Mouse (Mus musculus) lung, embryonic 14.5 days (tissue): Measurements from ENCODE around the gene Dhx15. TPM values are rescaled to one million over a fixed set of nuclear protein-coding genes. Genes with fewer than 3 reads are reported as not detected.

Experiments
- ATAC-seq: fragments of 200-750 bp; cut with Nextera tagmentation; 2 replicates; pipeline ENCODE4 v1.8.0; 2017; ENCODE audit warnings: mild to moderate bottlenecking, moderate TSS enrichment, moderate library complexity; ENCODE audit not compliant: insufficient read depth
- DNase-seq: peaks from one replicate; pipeline ENCODE4 v3.0.0-alpha.2; 2015
- H3K27ac ChIP-seq: fragments of 300-500 bp; sonication (generic); 2 replicates; pipeline ENCODE4 v1.5.1; 2014; ENCODE audit warnings: low read depth, mild to moderate bottlenecking, moderate library complexity
- H3K27me3 ChIP-seq: fragments of 300-500 bp; sonication (generic); 2 replicates; pipeline ENCODE4 v1.6.1; 2014; ENCODE audit warnings: low read length, control low read depth; ENCODE audit not compliant: insufficient read depth
- H3K36me3 ChIP-seq: fragments of 300-500 bp; sonication (generic); 2 replicates; pipeline ENCODE4 v1.6.1; 2014; ENCODE audit warnings: control low read depth; ENCODE audit not compliant: insufficient read depth
- H3K4me1 ChIP-seq: fragments of 300-500 bp; sonication (generic); 2 replicates; pipeline ENCODE4 v1.6.1; 2014; ENCODE audit warnings: antibody characterized with exemption, control low read depth; ENCODE audit not compliant: insufficient read depth
- H3K4me2 ChIP-seq: fragments of 300-500 bp; sonication (generic); 2 replicates; pipeline ENCODE4 v1.6.1; 2014; ENCODE audit warnings: mild to moderate bottlenecking
- H3K4me3 ChIP-seq: fragments of 300-500 bp; sonication (generic); 2 replicates; pipeline ENCODE4 v1.5.1; 2014; ENCODE audit warnings: low read depth, low read length
- H3K9ac ChIP-seq: fragments of 300-500 bp; sonication (generic); 2 replicates; pipeline ENCODE4 v1.6.1; 2014
- H3K9me3 ChIP-seq: fragments of 300-500 bp; sonication (generic); 2 replicates; pipeline ENCODE4 v1.6.1; 2016; ENCODE audit warnings: low read depth, low read length, control low read depth
- CTCF ChIP-seq: IDR thresholded peaks from 2 replicates; pipeline ENCODE4 v1.5.1; 2016; ENCODE audit warnings: antibody characterized with exemption, low read depth
- WGBS: fragments of 180-500 bp; shearing (Covaris S2); extraction: QIAGEN DNeasy Blood & Tissue Kit; methylation state at CpG from one replicate; pipeline ENCODE4 v1.1.7; 2014; 5-methylcytosine and 5-hydroxymethylcytosine counted together
- microRNA-seq: library from miRNA; unstranded; fragments of <30 nt; microRNA quantifications from one replicate; pipeline ENCODE4, GENCODE M21; 2016; ENCODE audit warnings: borderline number of aligned reads
- polyA plus RNA-seq: library from polyadenylated mRNA; unstranded; fragments of >200 nt; fragmentation: Nextera tagmentation; extraction: Ambion mirVana; gene quantifications from 2 replicates; pipeline ENCODE4 v1.2.1, GENCODE M21; 2014

Dhx15 gene
- polyA plus RNA-seq, 1 experiment from 2014 or later, result 96.8 TPM

DNA sequence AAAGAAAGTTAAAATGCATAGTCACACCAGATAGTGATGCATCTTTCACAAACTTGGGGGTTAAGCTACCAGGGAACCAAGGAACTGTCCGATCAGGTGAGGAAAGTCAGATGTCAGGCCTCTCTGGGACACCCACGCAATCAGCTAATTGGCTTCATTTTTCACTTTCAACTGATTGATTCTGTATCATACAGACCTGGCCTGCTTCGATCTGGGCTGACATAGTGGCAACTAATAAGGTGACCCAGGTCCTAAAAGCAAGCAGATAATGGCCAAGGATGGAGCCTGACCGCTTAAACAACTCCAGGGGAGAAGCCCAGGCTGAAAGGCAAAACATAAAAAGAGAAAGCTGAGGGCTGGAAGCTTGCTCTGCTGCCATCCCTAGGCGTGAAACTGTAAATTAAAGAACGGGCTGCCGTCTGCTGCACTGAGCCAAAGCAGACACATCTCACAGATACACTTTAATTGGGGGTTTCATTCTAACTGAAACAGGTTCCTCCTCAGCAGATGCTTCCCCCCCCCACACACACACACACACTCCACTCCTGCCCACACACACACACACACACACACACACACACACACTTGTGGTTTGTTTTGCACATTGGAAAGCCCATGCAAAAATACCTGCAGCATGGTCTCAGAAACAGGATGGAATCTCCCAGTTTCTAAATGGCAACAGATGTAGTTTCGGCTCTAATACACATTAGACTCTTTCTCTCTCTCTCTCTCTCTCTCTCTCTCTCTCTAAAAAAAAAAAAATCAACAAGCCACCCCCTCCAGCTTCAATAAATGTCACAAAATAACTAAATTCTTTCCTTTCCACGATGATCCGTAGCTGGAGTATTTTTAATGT, 79.3 kb downstream of the Dhx15 start:
- H3K27me3 ChIP-seq, result peaks cover 41% of the 10 kb centered on the region
- DNase-seq (no peak), ATAC-seq (no peak)
- no peak overlapping the region for H3K27ac ChIP-seq
- no peaks in the 10 kb centered on the region for H3K9me3 ChIP-seq
- H3K4me3 ChIP-seq, result no peak overlapping the region
- H3K36me3 ChIP-seq, result no peaks in the 10 kb centered on the region
- no peaks in the 10 kb centered on the region for H3K4me1 ChIP-seq
- H3K4me2 ChIP-seq, result no peak overlapping the region
- 56% methylated on average over 10 of the region's 10 CpGs for WGBS
- no peak overlapping the region for H3K9ac ChIP-seq
- TF ChIP-seq CTCF, result no peak

Small RNA genes lying within 50 kb of the gene (microRNA-seq; reads per million reads assigned to microRNA genes)
- not detected for gene Mir6417

Other genes with a start within 250 kb of the Dhx15 start
- gene Sod3, start 173.3 kb upstream of the Dhx15 start, polyA plus RNA-seq, result 0.26 and 0.53 TPM in 2 replicates